Mouse (Mus musculus): Measurements from ENCODE around the gene Bcas2. TPM values are rescaled to one million over a fixed set of nuclear protein-coding genes. Genes with fewer than 3 reads are reported as not detected.
"Not testable (repeated sequence)": the region's sequence is repeated elsewhere in the genome, so short reads cannot be mapped to it uniquely, and the experiment has no call there.

Bcas2 gene
- 76.6 and 87.1 TPM in 2 replicates for polyA plus RNA-seq (2012; rRNA removed)

- peak; percentile 99 for DNase-seq (ENCODE audit: low spot score)
Measured at GRCm38 (mm10) chr3:103171505-103172267, at the start of gene Bcas2. TSS of gene Bcas2 (plus strand) at chr3:103171655.

- DNase-seq (ENCODE audit: low spot score), result no peak
Measured at GRCm38 (mm10) chr3:103123636-103124035, 47.8 kb upstream of the Bcas2 start.

DNA sequence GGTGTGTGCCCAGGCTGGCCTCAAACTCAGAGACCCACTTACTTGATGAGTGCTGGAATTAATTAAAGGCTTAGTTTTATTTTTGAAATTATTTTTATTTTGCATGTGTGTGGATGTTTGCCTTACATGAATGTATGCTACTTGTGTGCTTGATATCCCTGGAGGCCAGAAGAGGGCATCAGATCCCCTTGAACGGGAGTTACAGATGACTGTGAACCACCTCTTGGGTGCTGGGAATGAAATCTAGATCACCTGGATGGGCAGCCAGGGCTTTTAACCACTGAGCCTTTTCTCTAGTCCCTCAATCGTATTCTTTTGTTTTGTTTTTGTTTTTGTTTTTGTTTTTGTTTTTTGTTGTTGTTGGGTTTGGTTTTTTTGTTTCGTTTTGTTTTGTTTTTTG lies 45.3 kb upstream of the Bcas2 start:
- DNase-seq (ENCODE audit: low spot score), result no peak

DNA sequence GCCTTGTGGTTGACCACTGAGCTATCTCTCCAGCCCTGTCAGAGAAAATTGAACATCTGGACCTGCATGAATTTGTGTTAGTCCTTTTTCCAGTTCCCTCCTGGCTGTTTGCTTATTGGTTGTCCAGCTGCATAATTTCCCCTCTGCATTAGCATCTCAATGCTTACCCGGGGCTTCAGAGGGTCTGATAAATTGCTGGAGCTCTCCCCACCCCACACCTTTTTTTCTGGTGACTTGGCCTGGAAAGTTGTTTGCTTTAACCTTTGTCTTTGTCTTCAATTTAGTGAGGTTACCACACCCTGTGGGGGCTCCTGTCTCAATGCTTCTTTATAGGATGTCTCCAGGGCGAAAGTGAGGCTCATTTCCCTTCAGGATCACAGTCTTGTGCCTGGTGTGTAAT lies 44.3 kb upstream of the Bcas2 start:
- no peak for DNase-seq (ENCODE audit: low spot score)

GRCm38 (mm10) chr3:103127721-103128120 lies 43.7 kb upstream of the Bcas2 start:
- no peak for DNase-seq (ENCODE audit: low spot score)

DNA sequence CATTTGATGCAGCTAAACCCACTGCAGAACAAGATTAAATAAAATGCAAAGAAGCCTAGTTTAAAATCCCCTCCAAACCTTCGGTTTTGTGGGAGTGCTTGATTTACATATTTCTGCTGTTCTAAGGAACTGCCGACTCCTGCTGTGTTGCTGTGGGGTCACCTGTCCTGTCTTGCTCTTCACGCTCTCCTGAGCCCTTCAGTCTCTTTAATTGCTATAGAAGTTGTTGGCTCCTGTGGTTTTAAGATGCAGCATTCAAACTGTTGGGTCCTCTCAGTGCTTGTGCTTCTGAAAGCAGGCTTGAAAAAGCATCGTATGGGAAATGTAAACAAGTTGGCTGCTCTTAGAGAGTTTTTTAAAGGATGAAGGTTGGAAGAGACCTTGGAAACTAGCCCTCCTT lies 43.2 kb upstream of the Bcas2 start:
- DNase-seq (ENCODE audit: low spot score), result no peak

DNA sequence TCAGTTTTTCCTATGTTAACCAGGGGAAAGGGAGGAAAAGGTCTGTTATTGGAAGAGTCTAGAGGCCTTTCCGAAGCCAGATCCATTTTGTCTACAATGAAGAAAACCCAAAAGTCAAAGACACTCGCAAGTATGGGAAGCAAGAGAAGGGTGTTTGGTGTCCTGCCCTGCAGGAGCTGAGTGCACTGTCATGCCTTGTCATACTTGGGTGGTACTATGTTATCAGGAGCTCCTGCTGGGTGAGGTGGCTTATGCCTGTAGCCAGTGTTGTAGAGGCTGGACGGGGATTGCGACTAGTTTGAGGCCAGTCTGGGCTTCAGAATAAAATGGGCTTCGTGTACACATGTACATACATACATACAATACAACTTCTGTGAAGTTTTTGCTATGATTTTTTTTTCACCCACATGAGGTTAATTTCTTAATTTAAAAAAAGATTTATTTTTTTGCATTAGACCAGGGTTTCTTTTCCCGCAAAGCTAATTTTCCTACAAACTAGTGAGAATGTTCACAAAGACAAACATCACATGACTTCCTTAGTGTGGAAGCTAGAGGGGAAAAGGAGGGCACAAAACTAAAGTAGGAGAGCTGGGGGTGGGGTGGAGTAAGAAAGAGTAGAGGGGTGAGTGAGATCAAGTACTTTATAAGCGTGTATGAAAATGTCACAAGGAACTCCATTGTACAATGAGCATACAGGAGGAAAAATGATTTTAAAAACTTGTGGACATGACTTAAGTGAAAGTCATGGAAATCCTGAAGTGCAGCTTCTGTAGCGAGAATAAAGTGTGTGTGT lies 41.9 kb upstream of the Bcas2 start:
- DNase-seq (ENCODE audit: low spot score), result no peak

DNA sequence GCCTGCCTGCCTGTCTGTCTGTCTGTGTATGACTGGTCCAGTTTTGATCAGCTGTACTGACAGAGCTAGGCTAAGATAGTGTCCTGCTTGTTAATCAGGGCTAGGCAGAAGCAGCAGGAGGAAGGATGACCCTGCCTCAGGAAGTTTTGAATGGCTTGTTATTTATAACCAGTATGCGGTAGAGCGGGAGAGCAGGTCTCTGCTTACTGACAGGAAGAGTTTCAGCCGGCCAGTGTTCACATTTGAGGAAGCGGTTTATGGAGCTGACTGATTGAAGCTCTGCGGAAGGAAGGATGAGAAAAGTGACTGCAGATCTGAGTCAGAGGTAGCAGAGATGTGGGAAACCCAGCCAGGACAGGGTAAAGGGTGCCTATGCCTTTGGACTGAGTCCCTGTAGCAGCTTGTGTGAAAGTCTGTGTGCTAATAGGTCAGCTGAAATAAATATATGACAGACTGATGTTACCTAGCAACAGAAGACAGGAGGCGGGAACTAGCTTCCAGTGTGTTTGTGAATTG lies 41.2 kb upstream of the Bcas2 start:
- no peak for DNase-seq (ENCODE audit: low spot score)

- no peak for DNase-seq (ENCODE audit: low spot score)
Measured at GRCm38 (mm10) chr3:103133098-103133497, 38.4 kb upstream of the Bcas2 start.

- DNase-seq (ENCODE audit: low spot score), result no peak
Measured at GRCm38 (mm10) chr3:103136414-103137077, 34.9 kb upstream of the Bcas2 start.

DNA sequence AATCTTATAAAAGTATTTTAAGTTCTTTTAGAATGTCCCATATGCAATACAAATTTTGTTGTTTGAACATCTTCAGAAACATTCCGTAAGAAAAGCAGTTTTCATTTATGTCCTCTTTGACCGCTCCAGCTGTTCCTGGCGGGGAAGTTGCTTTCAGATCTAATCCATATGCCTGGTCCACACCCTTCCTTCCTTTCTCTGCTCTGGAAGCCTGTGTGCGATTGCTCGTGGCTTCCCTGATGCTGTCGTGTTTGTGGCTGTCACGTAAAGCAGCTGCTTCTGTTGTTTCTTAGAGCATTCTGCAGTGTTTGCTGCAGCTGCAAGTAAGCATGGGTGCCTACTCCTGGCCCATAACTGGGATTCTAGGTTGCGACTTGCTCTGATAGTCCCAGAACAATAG lies 32.4 kb upstream of the Bcas2 start:
- no peak for DNase-seq (ENCODE audit: low spot score)

- not testable (repeated sequence) for DNase-seq (ENCODE audit: low spot score)
Measured at GRCm38 (mm10) chr3:103140095-103140838, 31.2 kb upstream of the Bcas2 start.

DNA sequence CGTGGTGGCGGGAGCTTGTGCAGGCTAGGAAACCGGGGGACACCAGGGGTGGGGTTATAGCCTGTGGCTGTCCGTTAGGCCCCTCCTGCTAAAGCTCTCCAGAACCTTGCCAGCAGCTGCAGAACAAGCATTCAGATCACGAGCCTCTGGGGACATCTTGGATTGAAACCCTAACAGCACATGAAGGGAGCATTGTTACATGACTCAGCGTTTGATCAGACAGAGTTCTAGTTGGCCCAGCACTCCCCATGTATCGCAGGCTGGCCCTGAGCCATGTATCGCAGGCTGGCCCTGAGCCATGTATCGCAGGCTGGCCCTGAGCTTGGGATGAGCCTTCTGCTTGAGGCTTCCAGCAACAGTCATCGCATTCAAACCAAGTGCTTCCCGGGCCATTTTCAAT lies 30.2 kb upstream of the Bcas2 start:
- no peak for DNase-seq (ENCODE audit: low spot score)

DNA sequence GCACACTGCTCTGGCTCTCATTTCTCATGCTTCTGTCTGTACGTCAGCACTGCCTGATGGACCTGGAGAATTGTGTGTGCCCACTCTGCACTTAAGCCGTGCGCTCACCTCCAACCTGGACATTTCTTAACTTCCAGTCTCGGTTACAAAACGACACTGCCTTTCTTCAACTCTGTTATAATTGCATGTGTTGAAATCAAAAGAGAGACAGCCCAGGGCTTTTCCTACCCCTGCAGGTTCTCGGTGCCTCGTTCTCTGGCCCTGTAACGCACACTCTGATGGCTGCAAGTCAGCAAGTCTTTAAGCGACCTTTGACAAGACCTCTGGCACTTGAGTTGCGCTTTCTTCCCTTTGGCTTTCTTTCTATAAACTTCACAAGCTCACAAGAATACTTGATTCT lies 29.1 kb upstream of the Bcas2 start:
- no peak for DNase-seq (ENCODE audit: low spot score)

- no peak for DNase-seq (ENCODE audit: low spot score)
Measured at GRCm38 (mm10) chr3:103145336-103145735, 26.1 kb upstream of the Bcas2 start.

DNA sequence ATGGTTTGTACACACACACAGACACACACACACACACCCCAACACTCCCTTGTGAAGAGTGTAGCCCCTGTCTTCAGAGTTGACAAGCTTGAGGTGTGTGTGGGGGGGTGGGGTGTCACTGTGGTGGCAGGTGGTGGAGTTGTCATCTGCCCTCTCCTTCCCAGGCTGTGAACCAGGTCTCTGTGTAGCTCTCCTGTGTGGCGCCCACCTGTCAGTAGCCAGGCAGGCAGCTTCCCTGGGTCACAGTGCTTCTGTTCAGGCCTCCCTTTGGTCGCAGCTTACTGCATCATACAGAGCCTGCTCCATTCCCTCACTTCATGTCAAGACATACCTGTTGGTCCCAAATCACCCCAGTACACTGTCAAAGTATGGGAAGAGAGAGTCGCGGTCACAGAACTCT lies 25.7 kb upstream of the Bcas2 start:
- no peak for DNase-seq (ENCODE audit: low spot score)

- peak; percentile 29 for DNase-seq (ENCODE audit: low spot score)
Measured at GRCm38 (mm10) chr3:103146330-103147166, 24.9 kb upstream of the Bcas2 start.

- no peak for DNase-seq (ENCODE audit: low spot score)
Measured at GRCm38 (mm10) chr3:103147775-103148174, 23.7 kb upstream of the Bcas2 start.

- no peak for DNase-seq (ENCODE audit: low spot score)
Measured at GRCm38 (mm10) chr3:103148941-103149340, 22.5 kb upstream of the Bcas2 start.

DNA sequence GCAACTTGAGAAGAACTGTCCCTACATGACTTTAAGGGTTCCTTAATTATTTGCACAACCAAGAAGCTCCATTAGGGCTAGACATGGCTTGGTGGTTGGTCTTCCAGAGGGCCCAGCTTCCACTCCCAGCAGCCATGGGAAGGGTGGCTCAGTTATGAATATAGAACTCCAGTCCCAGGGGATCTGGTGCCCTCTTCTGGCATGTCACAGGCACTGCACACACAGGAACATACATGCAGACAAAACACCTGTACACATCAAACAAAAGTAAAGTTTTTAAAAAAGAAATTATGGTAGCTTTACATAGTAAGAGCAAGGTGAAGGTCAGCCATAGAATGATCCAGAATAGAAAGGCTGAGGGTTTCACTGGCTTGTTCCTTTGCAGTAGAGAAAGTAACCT lies 17.7 kb upstream of the Bcas2 start:
- no peak for DNase-seq (ENCODE audit: low spot score)

Data from urinary bladder, adult 2 months (tissue).